ENCODE assay signal across 8 mouse cellular contexts in the genomic region with DNA sequence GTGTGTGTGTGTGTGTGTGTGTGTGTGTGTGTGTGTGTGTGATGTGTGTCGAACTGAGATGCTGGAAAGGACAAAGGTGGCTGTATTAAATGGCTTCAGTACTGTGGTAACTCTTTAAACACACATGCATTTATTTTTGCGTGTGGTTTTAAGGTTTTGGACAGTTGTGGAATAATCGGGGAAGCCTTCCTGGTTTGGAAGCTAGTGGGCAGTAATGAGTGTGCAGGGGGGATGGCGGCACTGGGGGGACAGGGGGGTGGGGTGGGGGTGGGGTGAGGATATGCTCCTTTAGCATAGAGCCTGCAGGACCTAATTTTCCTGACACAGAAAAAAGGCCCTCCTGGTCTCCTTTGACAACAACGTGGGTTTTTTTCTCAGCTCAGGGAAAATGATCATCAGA. TPM values are rescaled to one million over a fixed set of nuclear protein-coding genes. Genes with fewer than 3 reads are reported as not detected.
DNase-seq lines count a peak whose midpoint lies in the region; ATAC-seq and TF ChIP-seq lines count a peak whose summit lies in the region.

No protein-coding gene starts in this region.

- dilution Hi-C loops in CH12.LX (cut with MboI; ENCODE audit: extremely low pct_ligation_motif_present, extremely low pct_unique_long_range_greater_than_20kb, low sequenced_read_pairs): no loop called here

- no peak for TF ChIP-seq RAD21 in CH12.LX (IDR thresholded peaks at IDR 0.05; ENCODE audit: low read depth, low read length)

- TF ChIP-seq EP300 in CH12.LX (IDR thresholded peaks at IDR 0.05; ENCODE audit: low read length): no peak

- peaks cover 41% of the 10 kb centered on the region for H3K27me3 ChIP-seq in heart, embryonic 10.5 days (ENCODE audit: insufficient read depth, poor library complexity, severe bottlenecking)
- H3K27me3 ChIP-seq in CH12.LX (replicated peaks): no peaks in the 10 kb centered on the region
- H3K27me3 ChIP-seq in forebrain, embryonic 16.5 days (replicated peaks; ENCODE audit: control insufficient read depth, insufficient read depth, low read length): no peaks in the 10 kb centered on the region
- peaks cover 57% of the 10 kb centered on the region for H3K27me3 ChIP-seq in liver, embryonic 15.5 days

- no peak for TF ChIP-seq POLR2A in CH12.LX (IDR thresholded peaks at IDR 0.05; ENCODE audit: low read depth, low read length)

- DNase-seq in heart, embryonic 10.5 days (ENCODE audit: low spot score): no peak
- no peak for DNase-seq in heart, postnatal 4 days
- DNase-seq in CH12.LX (ENCODE audit: extremely low read depth): peak; percentile 9
- no peak for DNase-seq in adrenal gland, adult 18-20 months (ENCODE audit: low spot score in 2 of 2)
- no peak for DNase-seq in urinary bladder, postnatal 36 days (ENCODE audit: low spot score in 2 of 2)
- DNase-seq in left cerebral cortex, postnatal 4 days: no peak

- intact Hi-C loops in left cerebral cortex, postnatal 4 days (cut with DNase I): loop anchor here (10.0 kb wide), 1 partner anchor 403 kb away; no protein-coding TSS in a partner anchor

- no peak for ATAC-seq in forebrain, embryonic 16.5 days
- ATAC-seq in liver, embryonic 15.5 days (ENCODE audit: insufficient read depth): no peak

- no peaks in the 10 kb centered on the region for H3K9me3 ChIP-seq in heart, embryonic 10.5 days
- H3K9me3 ChIP-seq in CH12.LX (replicated peaks; ENCODE audit: low read length): no peaks in the 10 kb centered on the region
- no peaks in the 10 kb centered on the region for H3K9me3 ChIP-seq in forebrain, embryonic 16.5 days (ENCODE audit: control insufficient read depth, low read length)
- H3K9me3 ChIP-seq in liver, embryonic 15.5 days (replicated peaks): no peaks in the 10 kb centered on the region

- 13% methylated on average over 5 of the region's 5 CpGs for WGBS in heart, embryonic 10.5 days
- WGBS in forebrain, embryonic 16.5 days: 2% methylated on average over 5 of the region's 5 CpGs
- WGBS in liver, embryonic 15.5 days (ENCODE audit: insufficient replicate concordance): 10% methylated on average over 5 of the region's 5 CpGs

- H3K4me2 ChIP-seq in CH12.LX (ENCODE audit: insufficient read depth, low read depth, poor library complexity, severe bottlenecking): peak overlapping the region; percentile 97
- peak overlapping the region; percentile 83 for H3K4me2 ChIP-seq in forebrain, embryonic 16.5 days (ENCODE audit: low read length)
- H3K4me2 ChIP-seq in liver, embryonic 15.5 days: peak overlapping the region; percentile 96

- peaks cover 41% of the 10 kb centered on the region for H3K4me1 ChIP-seq in heart, embryonic 10.5 days
- H3K4me1 ChIP-seq in CH12.LX (ENCODE audit: control insufficient read depth in 1 of 2, insufficient read depth in 2 of 2): peaks cover 16 to 55% of the 10 kb centered on the region in 2 experiments
- H3K4me1 ChIP-seq in forebrain, embryonic 16.5 days (replicated peaks; ENCODE audit: control insufficient read depth, insufficient read depth, low read length): peaks cover 38% of the 10 kb centered on the region
- peaks cover 34% of the 10 kb centered on the region for H3K4me1 ChIP-seq in liver, embryonic 15.5 days (replicated peaks)

- H3K36me3 ChIP-seq in heart, embryonic 10.5 days: no peaks in the 10 kb centered on the region
- peaks cover 6 to 29% of the 10 kb centered on the region in 2 experiments for H3K36me3 ChIP-seq in CH12.LX (replicated peaks in 1 of 2; ENCODE audit: control insufficient read depth in 1 of 2, insufficient read depth in 1 of 2, low read length in 1 of 2)
- no peaks in the 10 kb centered on the region for H3K36me3 ChIP-seq in forebrain, embryonic 16.5 days (ENCODE audit: control insufficient read depth, insufficient read depth)
- H3K36me3 ChIP-seq in liver, embryonic 15.5 days (replicated peaks): no peaks in the 10 kb centered on the region

- H3K4me3 ChIP-seq in heart, embryonic 10.5 days: peak overlapping the region; percentile 88
- peak overlapping the region; percentile 77 to 98 (median 84) for H3K4me3 ChIP-seq in CH12.LX (replicated peaks in 1 of 3; ENCODE audit: low read depth in 2 of 3, low read length in 2 of 3, poor library complexity in 1 of 3)
- peak overlapping the region; percentile 73 for H3K4me3 ChIP-seq in forebrain, embryonic 16.5 days (replicated peaks; ENCODE audit: low read length)
- peak overlapping the region; percentile 66; the same call in 1 of the 2 replicates for H3K4me3 ChIP-seq in liver, embryonic 15.5 days (replicated peaks)

- peak overlapping the region; percentile 83 for H3K9ac ChIP-seq in CH12.LX (ENCODE audit: insufficient read depth, low read depth)
- H3K9ac ChIP-seq in forebrain, embryonic 16.5 days (replicated peaks; ENCODE audit: low read depth, low read length): no peak overlapping the region; the same call in none of the 2 replicates
- H3K9ac ChIP-seq in liver, embryonic 15.5 days: no peak overlapping the region

- in situ Hi-C loops in CH12.LX (cut with MboI; ENCODE audit: low pct_ligation_motif_present, low pct_unique_long_range_greater_than_20kb, low sequenced_read_pairs): no loop called here

- no peak for TF ChIP-seq CTCF in CH12.LX (conservative IDR thresholded peaks at IDR 0.05 in 1 of 2, IDR thresholded peaks at IDR 0.05 in 1 of 2; ENCODE audit: low read depth in 2 of 2, low read length in 2 of 2)

- peaks cover 69% of the 10 kb centered on the region for H3K79me2 ChIP-seq in CH12.LX (replicated peaks; ENCODE audit: control insufficient read depth, extremely low read depth, insufficient read depth, poor library complexity, severe bottlenecking)

- H3K27ac ChIP-seq in heart, embryonic 10.5 days: no peak overlapping the region
- H3K27ac ChIP-seq in CH12.LX (ENCODE audit: insufficient read depth, low read depth): no peak overlapping the region
- H3K27ac ChIP-seq in forebrain, embryonic 16.5 days (ENCODE audit: low read length): peak overlapping the region; percentile 39
- H3K27ac ChIP-seq in liver, embryonic 15.5 days (replicated peaks): no peak overlapping the region

TF ChIP-seq in CH12.LX, 34 proteins besides CTCF, POLR2A, EP300 and RAD21:
- TF ChIP-seq PAX5 (IDR thresholded peaks at IDR 0.05; ENCODE audit: low read length): no peak
- no peak for TF ChIP-seq KAT2A (IDR thresholded peaks at IDR 0.05; ENCODE audit: insufficient replicate concordance, low read length)
- TF ChIP-seq ZNF384 (IDR thresholded peaks at IDR 0.05; ENCODE audit: low read depth, low read length): no peak
- no peak for TF ChIP-seq ZMIZ1 (IDR thresholded peaks at IDR 0.05; ENCODE audit: low read depth, low read length)
- no peak for TF ChIP-seq ETS1 (conservative IDR thresholded peaks at IDR 0.05; ENCODE audit: low read depth, low read length)
- no peak for TF ChIP-seq MYC (IDR thresholded peaks at IDR 0.05; ENCODE audit: low read depth, low read length)
- TF ChIP-seq MEF2A (IDR thresholded peaks at IDR 0.05; ENCODE audit: borderline replicate concordance, low read depth, low read length): no peak
- no peak for TF ChIP-seq RCOR1 (conservative IDR thresholded peaks at IDR 0.05; ENCODE audit: low read depth, low read length)
- no peak for TF ChIP-seq E2F4 (IDR thresholded peaks at IDR 0.05; ENCODE audit: insufficient replicate concordance, low read depth, low read length)

RNA-seq across cellular contexts. Expression of a gene that starts 2.2 kb away (rescaled TPM):
- 2.0 and 3.6 TPM in 2 replicates for polyA plus RNA-seq in heart, embryonic 10.5 days (2016; fragmentation: Nextera tagmentation; extraction: Ambion mirVana)
- total RNA-seq in heart, postnatal 4 days (2021): 10 to 100 TPM; 40.1 to 42.1 TPM
- total RNA-seq in CH12.LX (2012; rRNA removed): 47.3 and 72.8 TPM in 2 replicates
- 14.1 and 15.2 TPM in 2 replicates for total RNA-seq in CH12.LX (2014; rRNA removed)
- polyA plus RNA-seq in CH12.LX (2012; ENCODE audit: insufficient read length, low read depth): 21.9 and 26.3 TPM in 2 replicates
- polyA plus RNA-seq in forebrain, embryonic 16.5 days (2015; fragmentation: Nextera tagmentation; extraction: Ambion mirVana): 7.8 and 9.9 TPM in 2 replicates
- polyA plus RNA-seq in liver, embryonic 15.5 days (2015; fragmentation: Nextera tagmentation; extraction: Ambion mirVana): 0.63 and 0.96 TPM in 2 replicates
- 10 to 100 TPM; 32.7 to 33.3 TPM for total RNA-seq in adrenal gland, adult 18-20 months (2021)
- total RNA-seq in left cerebral cortex, postnatal 4 days (2021): 10 to 100 TPM; 60.1 to 71.5 TPM
